Mouse (Mus musculus) 3T3-L1 (cell line): ENCODE measurements at regions not wholly inside any gene's neighbourhood (a gene's known extent, or its start where the extent isn't known, plus 50 kb on each side); places are given as distances from the start of the nearest gene placed in this dataset.
"Not testable (repeated sequence)": the region's sequence is repeated elsewhere in the genome, so short reads cannot be mapped to it uniquely, and the experiment has no call there.

ENCODE experiments used
- DNase-seq: peaks from one replicate; pipeline ENCODE4 v3.0.0-alpha.2; 2015; ENCODE audit warnings: low read depth, low spot score

- peak; percentile 56 for DNase-seq
Observed at GRCm38 (mm10) chr6:31130522-31130921, 171.6 kb upstream of the Klf14 start.

GRCm38 (mm10) chr6:31131716-31132115 lies 172.8 kb upstream of the Klf14 start:
- no peak for DNase-seq

GRCm38 (mm10) chr6:31132396-31133190 lies 173.7 kb upstream of the Klf14 start:
- DNase-seq, result no peak

GRCm38 (mm10) chr6:31133896-31134735 lies 175.2 kb upstream of the Klf14 start:
- peak; percentile 46 for DNase-seq

- DNase-seq, result no peak
Observed at GRCm38 (mm10) chr6:31134736-31135077, 175.8 kb upstream of the Klf14 start.

- no peak for DNase-seq
Observed at GRCm38 (mm10) chr6:31135580-31135979, 176.7 kb upstream of the Klf14 start.

- peak; percentile 71 for DNase-seq
Observed at GRCm38 (mm10) chr6:31136895-31137294, 178.0 kb upstream of the Klf14 start.

- DNase-seq, result no peak
Observed at GRCm38 (mm10) chr6:31137351-31137750, 178.5 kb upstream of the Klf14 start.

- no peak for DNase-seq
Observed at GRCm38 (mm10) chr6:31140000-31140399, 181.1 kb upstream of the Klf14 start.

- DNase-seq, result no peak
Observed at GRCm38 (mm10) chr6:31140593-31140992, 181.7 kb upstream of the Klf14 start.

- DNase-seq, result no peak
Observed at GRCm38 (mm10) chr6:31141486-31141885, 182.6 kb upstream of the Klf14 start.

- not testable (repeated sequence) for DNase-seq
Observed at GRCm38 (mm10) chr6:31142479-31143007, 183.7 kb upstream of the Klf14 start.

- no peak for DNase-seq
Observed at GRCm38 (mm10) chr6:31145687-31146086, 186.8 kb upstream of the Klf14 start.

GRCm38 (mm10) chr6:31146779-31147178 lies 187.9 kb upstream of the Klf14 start:
- no peak for DNase-seq

- DNase-seq, result no peak
Observed at GRCm38 (mm10) chr6:31147682-31148081, 188.8 kb upstream of the Klf14 start.

- DNase-seq, result peak; percentile 54
Observed at GRCm38 (mm10) chr6:31148311-31148856, 189.5 kb upstream of the Klf14 start.

- no peak for DNase-seq
Observed at GRCm38 (mm10) chr6:31149164-31149563, 190.3 kb upstream of the Klf14 start.

GRCm38 (mm10) chr6:31150416-31150815 lies 191.5 kb upstream of the Klf14 start:
- DNase-seq, result no peak

- DNase-seq, result peak; percentile 68
Observed at GRCm38 (mm10) chr6:31155857-31156256, 197.0 kb upstream of the Klf14 start.

GRCm38 (mm10) chr6:31156999-31157398 lies 198.1 kb upstream of the Klf14 start:
- DNase-seq, result no peak

GRCm38 (mm10) chr6:31157429-31157828 lies 198.6 kb upstream of the Klf14 start:
- DNase-seq, result no peak

- DNase-seq, result no peak
Observed at GRCm38 (mm10) chr6:31158648-31159047, 199.8 kb upstream of the Klf14 start.
